Mouse (Mus musculus) Patski (cell line): ENCODE measurements at regions not wholly inside any gene's neighbourhood (a gene's known extent, or its start where the extent isn't known, plus 50 kb on each side); places are given as distances from the start of the nearest gene placed in this dataset.

Experiments
- ATAC-seq: fragments of 100-300 bp; one replicate; pipeline ENCODE4 v1.8.0; 2021
- CTCF ChIA-PET: fragments of 350-600 bp; sonication (Branson Sonifier 250); formaldehyde crosslinking; loops from one replicate; lab custom pipeline; 2022; ENCODE audit warnings: inconsistent platforms; lab: Charles Lee
- POLR2A ChIA-PET: fragments of 350-600 bp; sonication (Branson Sonifier 250); formaldehyde crosslinking; loops from one replicate; lab custom pipeline; 2022; ENCODE audit warnings: antibody characterized with exemption, inconsistent platforms; lab: Charles Lee
- DNase-seq: peaks from one replicate; pipeline ENCODE4 v3.0.0-alpha.2; 2011; ENCODE audit warnings: low read depth, low spot score
- H3K27me3 ChIP-seq: fragments of 371-371 bp; one replicate; pipeline ENCODE4 v1.5.1; 2021
- CTCF ChIP-seq: fragments of 100-300 bp; IDR thresholded peaks from one replicate; pipeline ENCODE4 v1.5.1; 2021
- in situ Hi-C: fragments of 300-500 bp; cut with MboI; formaldehyde crosslinking; loops from 3 replicates; pipeline ENCODE4 v1.11.1; 2018; ENCODE audit warnings: low pct_unique_long_range_greater_than_20kb, mixed read lengths

DNA sequence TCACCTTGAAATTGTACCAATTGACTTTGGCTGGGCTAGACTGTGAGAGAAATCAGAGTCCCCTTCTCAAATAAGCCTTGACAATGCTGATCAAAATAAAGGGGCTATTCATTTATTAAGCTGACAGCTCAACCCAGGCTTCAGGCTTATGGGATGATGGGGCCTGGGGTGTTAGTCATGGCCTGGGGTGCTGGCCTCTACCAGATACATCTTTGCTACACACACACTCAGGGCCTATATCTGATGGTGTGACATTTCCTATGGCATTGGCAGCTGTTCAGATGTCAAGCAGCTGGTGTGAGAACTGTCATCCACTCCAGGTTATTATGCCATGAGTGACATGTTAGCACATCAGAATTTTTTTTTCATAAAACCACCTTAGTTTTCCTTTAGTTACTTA lies 1396.2 kb downstream of the Mat2b start:
- no peaks in the 10 kb centered on the region for H3K27me3 ChIP-seq
- TF ChIP-seq CTCF, result no peak
- ATAC-seq (no peak), DNase-seq (no peak)
- in situ Hi-C loops, result no loop called here
- ChIA-PET CTCF (no interaction called here), POLR2A (no interaction called here)

DNA sequence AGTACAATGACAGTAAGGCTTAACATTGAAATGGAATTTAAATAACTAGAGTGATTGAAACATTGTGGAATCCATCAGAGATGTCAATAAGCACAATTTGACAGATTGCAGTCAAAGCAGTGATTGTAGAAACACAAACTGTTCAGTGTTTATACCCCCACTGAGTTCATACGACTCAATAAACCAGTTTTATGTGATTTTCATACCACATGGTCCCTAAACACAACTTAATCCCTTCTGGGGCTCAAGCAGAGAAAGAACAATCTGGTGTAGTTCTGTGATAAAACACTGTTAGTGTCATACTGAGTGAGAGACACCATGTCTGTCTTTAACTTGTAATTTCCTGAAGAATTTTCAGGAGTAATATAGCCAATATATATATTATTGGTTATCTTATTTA lies 1439.6 kb downstream of the Mat2b start:
- CTCF ChIA-PET, result no interaction called here
- no peaks in the 10 kb centered on the region for H3K27me3 ChIP-seq
- no peak for TF ChIP-seq CTCF
- DNase-seq (no peak), ATAC-seq (no peak)
- POLR2A ChIA-PET, result no interaction called here
- in situ Hi-C loops, result no loop called here

DNA sequence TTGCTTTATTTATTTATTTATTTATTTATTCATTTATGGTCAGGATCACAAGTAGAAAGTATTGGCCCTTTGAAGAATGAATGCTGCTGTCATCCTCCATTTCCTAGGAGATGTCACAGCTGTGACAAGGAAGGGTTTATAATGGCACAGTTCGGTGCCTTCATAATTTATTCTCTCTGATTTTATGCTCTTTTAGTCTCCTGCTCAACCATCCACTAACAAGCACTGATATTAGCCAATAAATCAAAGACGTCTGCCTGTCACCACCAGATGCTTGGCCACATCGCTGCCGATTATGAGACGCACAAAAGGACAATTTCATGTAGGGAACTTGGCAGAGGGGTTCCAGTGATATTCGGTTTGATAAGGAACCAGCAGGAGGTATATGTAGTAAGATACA lies 1466.7 kb downstream of the Mat2b start:
- TF ChIP-seq CTCF, result no peak
- ATAC-seq, result no peak
- POLR2A ChIA-PET, result no interaction called here
- H3K27me3 ChIP-seq, result no peaks in the 10 kb centered on the region
- in situ Hi-C loops, result no loop called here
- no peak for DNase-seq
- CTCF ChIA-PET, result no interaction called here

DNA sequence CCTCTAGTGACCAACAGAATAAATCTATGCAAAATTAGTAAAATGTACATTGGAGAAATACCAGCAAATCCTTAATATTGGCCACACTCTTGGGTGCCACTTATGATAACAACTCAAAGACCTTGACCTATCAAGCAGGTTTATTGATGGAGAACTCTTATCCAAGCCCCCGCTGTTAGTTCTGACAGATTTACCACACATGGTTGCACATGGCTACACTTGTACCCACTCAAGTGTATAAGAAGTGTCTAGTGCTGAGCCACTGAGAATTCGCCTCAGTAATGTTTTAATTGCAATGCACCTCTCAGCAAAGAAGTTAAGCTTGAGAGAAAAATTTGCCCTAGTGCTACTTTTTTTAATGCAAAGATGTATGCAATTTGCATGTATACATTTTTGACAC lies 1470.3 kb downstream of the Mat2b start:
- DNase-seq, result no peak
- POLR2A ChIA-PET, result no interaction called here
- CTCF ChIA-PET, result interaction anchor here (1.1 kb wide), 1 partner anchor 9 kb away, joined by 3 read pairs; no protein-coding TSS in a partner anchor
- no peaks in the 10 kb centered on the region for H3K27me3 ChIP-seq
- TF ChIP-seq CTCF, result no peak
- in situ Hi-C loops, result no loop called here
- no peak for ATAC-seq

DNA sequence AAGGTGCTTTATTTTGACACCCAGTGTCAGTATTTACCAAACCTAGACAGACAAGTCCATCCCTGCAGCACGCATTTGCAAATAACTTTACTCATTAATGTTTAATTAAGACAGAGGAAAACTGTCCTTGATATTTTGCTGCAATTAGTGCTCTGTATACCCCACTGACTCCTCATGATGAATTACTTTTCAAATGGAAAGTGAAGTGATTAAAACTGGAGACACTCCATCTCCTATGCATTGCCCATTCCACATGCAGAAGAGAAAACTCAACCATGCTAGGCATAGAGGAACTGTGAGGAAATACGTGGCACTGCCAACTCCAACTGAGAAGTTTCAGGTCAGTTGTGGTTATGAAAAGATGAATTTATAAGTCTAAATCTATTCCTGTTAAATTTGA lies 1471.6 kb downstream of the Mat2b start:
- no peak for TF ChIP-seq CTCF
- POLR2A ChIA-PET, result no interaction called here
- in situ Hi-C loops, result no loop called here
- H3K27me3 ChIP-seq, result no peaks in the 10 kb centered on the region
- CTCF ChIA-PET, result interaction anchor here (1.1 kb wide), 1 partner anchor 10 kb away, joined by 3 read pairs; no protein-coding TSS in a partner anchor
- DNase-seq (no peak), ATAC-seq (no peak)
